Comparison of ENCODE assay signal across 9 mouse cellular contexts in the genomic region with DNA sequence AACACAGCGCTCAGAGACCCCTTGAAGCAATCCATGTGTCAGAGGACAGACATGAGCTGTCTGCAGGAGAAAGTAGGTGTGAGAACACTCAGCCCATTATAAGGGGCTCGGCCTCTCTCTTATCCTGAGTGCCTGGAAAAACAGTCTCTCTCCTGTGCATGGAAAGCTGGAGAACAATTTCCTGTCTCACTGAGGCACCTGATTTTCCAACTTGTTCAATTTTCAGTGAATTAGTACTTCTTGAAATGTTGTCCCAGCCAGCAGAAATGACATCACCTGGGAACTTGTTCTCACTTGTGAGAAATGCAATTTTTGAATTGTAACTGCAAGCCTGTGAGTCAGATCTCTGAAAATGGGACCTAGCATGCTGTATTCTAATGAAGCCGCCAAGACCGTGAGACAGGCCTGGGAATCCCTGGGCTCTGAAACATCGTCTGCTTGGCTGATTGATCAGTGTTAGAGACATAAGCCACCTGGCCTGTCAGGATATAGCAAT. TPM values are rescaled to one million over a fixed set of nuclear protein-coding genes. Genes with fewer than 3 reads are reported as not detected.
DNase-seq lines count a peak whose midpoint lies in the region; ATAC-seq lines count a peak whose summit lies in the region.
"Had no signal": no experiment of that assay in that cellular context is flagged by ENCODE, and none has a peak within 500 bp of the region (broad histone marks: within the 10 kb centered on the region; RNA-seq: fewer than 3 reads in every experiment).

No protein-coding gene starts in this region.

- H3K9ac ChIP-seq in heart, embryonic 13.5 days = 0 out of 2 replicates have a peak overlapping the region, but pooled peaks have one; percentile 57
- no peak overlapping the region for H3K9ac ChIP-seq in lung, embryonic 15.5 days

- H3K4me2 ChIP-seq in heart, embryonic 13.5 days = peak overlapping the region; percentile 6
- H3K4me2 ChIP-seq in lung, embryonic 15.5 days = no peak overlapping the region

- no peaks in the 10 kb centered on the region for H3K4me1 ChIP-seq in brown adipose tissue, adult 24 weeks (ENCODE audit: control insufficient read depth, insufficient read depth, insufficient read length, low read length)
- peaks cover 31% of the 10 kb centered on the region for H3K4me1 ChIP-seq in heart, embryonic 13.5 days
- H3K4me1 ChIP-seq in lung, embryonic 15.5 days = peaks cover 32% of the 10 kb centered on the region

- WGBS in heart, embryonic 13.5 days = 14% methylated on average over 5 of the region's 5 CpGs
- 15% methylated on average over 5 of the region's 5 CpGs for WGBS in lung, embryonic 15.5 days

- peak; percentile 55; the same call in 1 of the 2 replicates for ATAC-seq in heart, embryonic 13.5 days (ENCODE audit: extremely low read depth, insufficient number of reproducible peaks, low FRiP score, low TSS enrichment)
- peak; percentile 70; the same call in 1 of the 2 replicates for ATAC-seq in lung, embryonic 15.5 days (ENCODE audit: borderline replicate concordance, extremely low read depth, low FRiP score, low TSS enrichment)
- ATAC-seq: Patski had no signal

- no peaks in the 10 kb centered on the region for H3K27me3 ChIP-seq in heart, embryonic 13.5 days (replicated peaks)
- H3K27me3 ChIP-seq in lung, embryonic 15.5 days = no peaks in the 10 kb centered on the region
- H3K27me3 ChIP-seq: Patski had no signal

- no peak overlapping the region for H3K4me3 ChIP-seq in brown adipose tissue, adult 24 weeks (ENCODE audit: insufficient read depth, low read depth, low read length)
- H3K4me3 ChIP-seq in heart, embryonic 13.5 days = no peak overlapping the region
- H3K4me3 ChIP-seq in lung, embryonic 15.5 days = no peak overlapping the region

- no peaks in the 10 kb centered on the region for H3K36me3 ChIP-seq in heart, embryonic 13.5 days
- no peaks in the 10 kb centered on the region for H3K36me3 ChIP-seq in lung, embryonic 15.5 days

- intact Hi-C loops in left cerebral cortex, postnatal 4 days (cut with DNase I) = no loop called here

- H3K27ac ChIP-seq in brown adipose tissue, adult 24 weeks (replicated peaks; ENCODE audit: low read depth, low read length) = peak overlapping the region; percentile 15; the same call in 1 of the 2 replicates
- peak overlapping the region; percentile 94 for H3K27ac ChIP-seq in heart, embryonic 13.5 days (replicated peaks)
- H3K27ac ChIP-seq in lung, embryonic 15.5 days = peak overlapping the region; percentile 88
- H3K27ac ChIP-seq: kidney, postnatal 0 days had no signal

- peaks cover 3% of the 10 kb centered on the region; the same call in 1 of the 2 replicates for H3K9me3 ChIP-seq in heart, embryonic 13.5 days
- no peaks in the 10 kb centered on the region for H3K9me3 ChIP-seq in lung, embryonic 15.5 days

- peak; percentile 42 for DNase-seq in Muller cell, postnatal 12 days (ENCODE audit: inconsistent ontology term)
- no peak for DNase-seq in thymus, postnatal 4 days
- DNase-seq in left cerebral cortex, postnatal 4 days = no peak
- no peak for DNase-seq in kidney, adult 18-20 months

RNA-seq across cellular contexts. Expression of gene Ugp2, which starts 28.2 kb away (rescaled TPM):
- 304 and 400 TPM in 2 replicates for polyA plus RNA-seq in brown adipose tissue, adult 24 weeks (2012; ENCODE audit: insufficient read depth, insufficient read length, missing spikeins)
- 168 and 181 TPM in 2 replicates for polyA plus RNA-seq in heart, embryonic 13.5 days (2015; fragmentation: Nextera tagmentation; extraction: Ambion mirVana)
- polyA plus RNA-seq in lung, embryonic 15.5 days (2015; fragmentation: Nextera tagmentation; extraction: Ambion mirVana) = 89.5 and 95.1 TPM in 2 replicates
- total RNA-seq in left cerebral cortex, postnatal 4 days (2021) = 10 to 100 TPM; 77.8 to 88.7 TPM

Comparison
In these comparisons a context has a peak if more than half of its experiments do, and no peak if none do; other contexts are left out.
1. H3K27ac ChIP-seq: peak in every context shown above with its lines; median percentile 94 in heart, embryonic 13.5 days; 88 in lung, embryonic 15.5 days; 15 in brown adipose tissue, adult 24 weeks.